Mouse (Mus musculus): Measurements from ENCODE around the gene Tcf19. TPM values are rescaled to one million over a fixed set of nuclear protein-coding genes. Genes with fewer than 3 reads are reported as not detected.
"Not testable (repeated sequence)": the region's sequence is repeated elsewhere in the genome, so short reads cannot be mapped to it uniquely, and the experiment has no call there.

Tcf19 gene
- polyA plus RNA-seq, 1 experiment from 2014 or later = 61.1 TPM

DNA sequence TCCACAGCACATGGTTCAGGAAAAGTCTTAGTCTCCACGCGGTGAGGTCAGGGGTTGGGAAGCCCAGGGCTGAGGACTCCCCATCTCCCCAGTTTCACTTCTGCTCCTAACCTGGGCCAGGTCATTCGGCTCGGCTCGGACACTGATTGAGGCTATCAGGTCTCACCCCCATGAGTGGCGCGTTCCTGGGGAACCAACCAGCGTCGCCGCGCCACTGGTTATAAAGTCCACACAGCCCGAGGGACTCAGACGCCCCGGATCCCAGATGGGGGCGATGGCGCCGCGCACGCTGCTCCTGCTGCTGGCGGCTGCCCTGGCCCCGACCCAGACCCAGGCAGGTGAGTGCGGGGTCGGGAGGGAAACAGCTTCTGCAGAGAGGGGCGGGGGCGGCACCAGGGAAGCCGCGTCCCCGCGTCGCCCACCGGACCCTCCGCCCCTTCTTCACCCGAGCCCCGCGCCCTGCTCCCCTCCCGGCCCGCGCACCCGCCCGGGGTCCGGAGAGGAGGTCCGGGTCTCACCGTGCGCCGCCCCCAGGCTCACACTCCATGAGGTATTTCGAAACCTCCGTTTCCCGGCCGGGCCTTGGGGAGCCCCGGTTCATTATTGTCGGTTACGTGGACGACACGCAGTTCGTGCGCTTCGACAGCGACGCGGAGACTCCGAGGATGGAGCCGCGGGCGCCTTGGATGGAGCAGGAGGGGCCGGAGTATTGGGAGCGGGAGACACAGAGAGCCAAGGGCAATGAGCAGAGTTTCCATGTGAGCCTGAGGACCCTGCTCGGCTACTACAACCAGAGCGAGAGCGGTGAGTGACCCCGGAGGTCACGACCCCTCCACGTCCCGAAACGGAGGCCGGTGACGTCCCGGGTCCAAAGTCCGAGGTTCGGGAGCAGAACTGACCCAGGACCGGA is 46.5 kb downstream of the Tcf19 start, which contains the start of gene H2-Q10:
Gene H2-Q10 (plus strand): TSS at position 248 of the 910 bp plus-strand sequence.
- WGBS = 2% methylated on average over 80 of the region's 80 CpGs
- peak within 1 kb of the TSS; percentile 86 for H3K4me2 ChIP-seq (replicated peaks)
- ATAC-seq (ENCODE audit: insufficient number of reproducible peaks, insufficient read depth, low FRiP score, low TSS enrichment) = no peak
- peaks cover 30% of the 10 kb centered on the region for H3K27me3 ChIP-seq
- peak within 1 kb of the TSS; percentile 49 for H3K9ac ChIP-seq
- H3K4me1 ChIP-seq = peaks cover 5% of the 10 kb centered on the region
- no peak within 1 kb of the TSS for H3K27ac ChIP-seq
- H3K36me3 ChIP-seq = no peaks in the 10 kb centered on the region
- H3K4me3 ChIP-seq = peak within 1 kb of the TSS; percentile 48
- no peaks in the 10 kb centered on the region for H3K9me3 ChIP-seq

DNA sequence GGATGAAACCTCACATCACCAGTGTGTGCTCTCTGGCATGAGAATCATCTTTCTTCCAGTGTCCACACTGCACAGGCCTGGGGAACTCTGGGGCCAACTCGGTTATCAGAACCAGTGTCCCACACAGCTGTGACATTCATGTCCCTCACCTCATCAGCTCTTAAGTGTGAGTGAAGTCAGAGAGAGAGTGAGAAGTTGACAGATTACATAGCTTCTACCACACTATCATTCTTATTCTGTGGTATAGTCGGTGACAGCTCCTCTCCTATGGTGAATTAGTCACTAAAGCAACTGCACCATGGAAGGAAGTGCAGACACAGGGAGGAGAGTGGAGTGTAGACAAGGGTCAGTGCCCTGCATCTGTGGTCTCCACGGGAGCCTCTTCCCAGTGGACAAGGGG is 47.7 kb downstream of the Tcf19 start:
- H3K9ac ChIP-seq; ATAC-seq (ENCODE audit: insufficient number of reproducible peaks, insufficient read depth, low FRiP score, low TSS enrichment); H3K4me2 ChIP-seq (replicated peaks); H3K9me3 ChIP-seq; H3K36me3 ChIP-seq; H3K27ac ChIP-seq; H3K4me3 ChIP-seq; H3K4me1 ChIP-seq: not testable (repeated sequence)
- peaks cover 30% of the 10 kb centered on the region for H3K27me3 ChIP-seq
- WGBS = 61% methylated on average over 3 of the region's 3 CpGs

DNA sequence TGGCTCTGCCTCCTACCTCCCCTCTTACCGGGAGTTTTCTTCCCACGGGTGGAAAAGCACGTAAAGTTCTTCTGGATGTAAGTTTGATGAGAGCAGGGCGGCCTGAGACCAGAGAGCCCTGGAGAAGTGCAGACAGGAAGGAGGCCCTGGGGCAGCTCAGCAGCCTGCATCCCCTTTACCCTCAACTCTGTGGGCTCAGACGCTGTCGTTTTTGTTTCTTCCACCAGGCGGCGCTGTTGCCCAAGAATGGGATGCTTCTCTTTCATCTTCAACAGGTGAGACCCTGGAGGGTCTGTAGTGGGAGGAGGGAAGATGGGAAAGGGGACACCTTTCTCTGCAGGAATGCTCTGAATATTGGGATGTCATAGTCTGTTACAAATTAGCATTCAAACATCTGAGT is 51.0 kb downstream of the Tcf19 start:
- not testable (repeated sequence) for H3K4me1 ChIP-seq; H3K4me2 ChIP-seq (replicated peaks); ATAC-seq (ENCODE audit: insufficient number of reproducible peaks, insufficient read depth, low FRiP score, low TSS enrichment); H3K36me3 ChIP-seq; H3K9me3 ChIP-seq; H3K4me3 ChIP-seq; H3K27ac ChIP-seq; H3K9ac ChIP-seq
- peaks cover 24% of the 10 kb centered on the region for H3K27me3 ChIP-seq
- WGBS = 7% methylated on average over 8 of the region's 8 CpGs

Other genes with a start within 250 kb of the Tcf19 start
- not detected in 2 replicates for gene H2-Q1, start 196.4 kb downstream of the Tcf19 start, polyA plus RNA-seq (2016; fragmentation: Nextera tagmentation; extraction: Ambion mirVana)
- 0.38 and 0.40 TPM in 2 replicates for gene H2-Q2, start 174.6 kb downstream of the Tcf19 start, polyA plus RNA-seq (2016; fragmentation: Nextera tagmentation; extraction: Ambion mirVana)
- gene H2-Q4, start 137.2 kb downstream of the Tcf19 start, polyA plus RNA-seq (2016; fragmentation: Nextera tagmentation; extraction: Ambion mirVana) = 2.0 and 2.2 TPM in 2 replicates
- 0.33 and 0.98 TPM in 2 replicates for gene H2-Q6, start 92.0 kb downstream of the Tcf19 start, polyA plus RNA-seq (2016; fragmentation: Nextera tagmentation; extraction: Ambion mirVana)
- gene H2-Q7, start 77.7 kb downstream of the Tcf19 start, polyA plus RNA-seq (2016; fragmentation: Nextera tagmentation; extraction: Ambion mirVana) = 4.6 and 5.9 TPM in 2 replicates
- 0.11 and 0.17 TPM in 2 replicates for gene H2-Q10, start 46.7 kb downstream of the Tcf19 start, polyA plus RNA-seq (2016; fragmentation: Nextera tagmentation; extraction: Ambion mirVana)
- gene Pou5f1, start 10.8 kb downstream of the Tcf19 start, polyA plus RNA-seq (2016; fragmentation: Nextera tagmentation; extraction: Ambion mirVana) = not detected in 2 replicates
- 26.1 and 30.8 TPM in 2 replicates for gene Cchcr1, start 276 bp upstream of the Tcf19 start, polyA plus RNA-seq (2016; fragmentation: Nextera tagmentation; extraction: Ambion mirVana)
- gene Psors1c2, start 16.4 kb upstream of the Tcf19 start, polyA plus RNA-seq (2016; fragmentation: Nextera tagmentation; extraction: Ambion mirVana) = 1.3 and 1.6 TPM in 2 replicates
- gene Cdsn, start 35.3 kb upstream of the Tcf19 start, polyA plus RNA-seq (2016; fragmentation: Nextera tagmentation; extraction: Ambion mirVana) = 0.08 TPM in 2 replicates
- not detected in 2 replicates for gene 2300002M23Rik, start 50.6 kb upstream of the Tcf19 start, polyA plus RNA-seq (2016; fragmentation: Nextera tagmentation; extraction: Ambion mirVana)
- not detected in 2 replicates for gene Sfta2, start 84.7 kb upstream of the Tcf19 start, polyA plus RNA-seq (2016; fragmentation: Nextera tagmentation; extraction: Ambion mirVana)
- not detected in 2 replicates for gene Gm9573, start 109.8 kb upstream of the Tcf19 start, polyA plus RNA-seq (2016; fragmentation: Nextera tagmentation; extraction: Ambion mirVana)
- gene Mucl3, start 126.9 kb upstream of the Tcf19 start, polyA plus RNA-seq (2016; fragmentation: Nextera tagmentation; extraction: Ambion mirVana) = 0.08 and 0.11 TPM in 2 replicates
- gene Vars2, start 150.8 kb upstream of the Tcf19 start, polyA plus RNA-seq (2016; fragmentation: Nextera tagmentation; extraction: Ambion mirVana) = 18.5 and 23.6 TPM in 2 replicates
- 48.6 and 51.5 TPM in 2 replicates for gene Gtf2h4, start 156.9 kb upstream of the Tcf19 start, polyA plus RNA-seq (2016; fragmentation: Nextera tagmentation; extraction: Ambion mirVana)
- gene Ddr1, start 187.8 kb upstream of the Tcf19 start, polyA plus RNA-seq (2016; fragmentation: Nextera tagmentation; extraction: Ambion mirVana) = 62.6 and 63.0 TPM in 2 replicates